Mouse (Mus musculus) cerebellum, adult 2 months (tissue): ENCODE measurements around the gene Gm19426. TPM values are rescaled to one million over a fixed set of nuclear protein-coding genes. Genes with fewer than 3 reads are reported as not detected.

Experiments
- DNase-seq, 2 experiments: peaks; one replicate each; pipeline ENCODE4 v3.0.0; 2021
- H3K27ac ChIP-seq: fragments of 200-500 bp; 2 replicates; pipeline ENCODE4 v1.5.1; 2012; ENCODE audit warnings: low read length, control low read depth, inconsistent platforms; ENCODE audit not compliant: insufficient read depth
- H3K27me3 ChIP-seq: fragments of 200-500 bp; 2 replicates; pipeline ENCODE4 v1.6.1; 2012; ENCODE audit warnings: inconsistent platforms, mild to moderate bottlenecking, low read length, moderate library complexity; ENCODE audit not compliant: control insufficient read depth, insufficient read depth
- H3K4me1 ChIP-seq: fragments of 200-500 bp; 2 replicates; pipeline ENCODE4 v1.6.1; 2011; ENCODE audit warnings: low read length; ENCODE audit not compliant: control insufficient read depth, insufficient read depth
- H3K4me3 ChIP-seq: fragments of 200-500 bp; replicated peaks from 2 replicates; pipeline ENCODE3; 2011; ENCODE audit warnings: mild to moderate bottlenecking, low read depth, low read length, control low read depth; ENCODE audit not compliant: insufficient read depth
- CTCF ChIP-seq: fragments of 200-500 bp; IDR thresholded peaks from 2 replicates; pipeline ENCODE4 v1.5.1; 2011; ENCODE audit warnings: low read depth, mild to moderate bottlenecking, control low read depth, low read length, moderate library complexity, borderline replicate concordance; ENCODE audit not compliant: insufficient read depth
- POLR2A ChIP-seq: fragments of 200-500 bp; IDR thresholded peaks from 2 replicates; pipeline ENCODE4 v1.6.1; 2011; ENCODE audit warnings: low read length, control low read depth, borderline replicate concordance; ENCODE audit not compliant: insufficient read depth
- WGBS: fragments of 180-500 bp; shearing (Covaris S2); methylation state at CpG from one replicate; pipeline ENCODE4 v1.1.7; 2018; 5-methylcytosine and 5-hydroxymethylcytosine counted together
- polyA plus RNA-seq: library from polyadenylated mRNA; depleted of rRNA; stranded (reverse); fragments of >200 nt; gene quantifications from 2 replicates; pipeline ENCODE4 v1.2.3, GENCODE M21; 2012; rRNA removed

The Gm19426 gene
- polyA plus RNA-seq, 1 experiment: 3.4 TPM

DNA sequence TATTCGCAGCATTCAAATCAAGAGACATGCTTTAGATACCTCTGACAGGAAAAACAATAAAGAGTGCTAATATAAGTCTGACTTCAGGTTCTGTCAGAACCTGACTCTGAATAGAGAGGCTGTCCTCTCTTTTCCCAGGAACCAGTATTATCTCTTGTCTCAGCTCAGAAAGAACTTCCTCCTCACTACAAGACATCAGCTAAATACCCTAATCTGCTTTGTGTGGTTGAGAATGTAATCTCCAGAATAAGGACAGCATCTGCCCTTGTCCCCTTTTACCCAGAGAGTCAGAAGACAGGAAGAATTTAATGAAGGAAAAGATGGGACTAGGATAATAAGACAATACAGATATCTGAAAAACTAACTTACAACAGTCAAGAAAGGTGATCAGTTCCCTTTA lies 40.0 kb downstream of the Gm19426 start:
- no peak overlapping the region for H3K4me3 ChIP-seq
- no peaks in the 10 kb centered on the region for H3K27me3 ChIP-seq
- H3K4me1 ChIP-seq: peaks cover 4% of the 10 kb centered on the region
- TF ChIP-seq POLR2A: no peak
- no peak for TF ChIP-seq CTCF
- H3K27ac ChIP-seq: no peak overlapping the region
- DNase-seq: no peak
- 96% methylated on average over 1 of the region's 1 CpGs for WGBS

DNA sequence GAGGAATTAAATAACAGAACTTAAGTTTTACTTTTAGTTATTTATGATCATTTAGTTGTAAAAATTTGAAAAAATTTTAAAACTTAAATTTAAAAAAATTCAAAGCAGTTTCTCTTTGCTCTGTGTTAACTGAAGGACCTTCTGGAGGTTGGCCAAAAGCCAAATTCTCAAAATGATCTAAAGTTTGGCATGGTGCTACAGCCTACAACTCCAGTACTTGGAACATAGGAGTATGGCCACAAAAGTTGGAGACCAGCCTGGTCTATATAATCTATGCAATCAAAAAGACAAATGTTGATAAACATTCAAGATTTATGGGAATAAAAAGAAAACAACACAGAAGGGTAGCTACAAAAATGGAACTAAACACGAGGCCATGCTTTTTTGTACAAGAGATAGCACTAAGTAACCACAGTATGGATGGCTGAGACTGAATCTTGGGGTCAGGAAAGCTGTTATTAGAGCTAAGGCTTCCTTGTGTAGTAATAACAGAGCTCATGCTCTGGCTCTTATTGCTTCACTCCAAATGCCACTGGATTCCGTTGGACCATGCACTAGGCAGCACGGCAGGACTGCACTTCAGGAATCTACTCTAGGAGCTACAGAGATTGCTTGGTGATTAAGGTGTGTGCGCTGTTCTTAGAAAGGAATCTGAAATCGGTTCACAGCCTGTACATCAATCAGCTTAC lies 48.3 kb downstream of the Gm19426 start:
- TF ChIP-seq CTCF: no peak
- H3K4me3 ChIP-seq: no peak overlapping the region
- H3K27ac ChIP-seq: no peak overlapping the region
- peaks cover 4% of the 10 kb centered on the region; the same call in 1 of the 2 replicates for H3K4me1 ChIP-seq
- 89% methylated on average over 5 of the region's 5 CpGs for WGBS
- DNase-seq: no peak
- no peaks in the 10 kb centered on the region for H3K27me3 ChIP-seq

Other genes with a start within 250 kb of the Gm19426 start
- 34.4 and 35.9 TPM in 2 replicates for gene Ctnnd1, start 92.9 kb downstream of the Gm19426 start, polyA plus RNA-seq
- not detected in 2 replicates for gene Btbd18, start 84.6 kb downstream of the Gm19426 start, polyA plus RNA-seq
- gene Selenoh, start 72.9 kb downstream of the Gm19426 start, polyA plus RNA-seq: 67.4 TPM in 2 replicates
- 0.13 TPM in 1 of 2 replicates, not detected in the other for gene Gm28635, start 65.6 kb downstream of the Gm19426 start, polyA plus RNA-seq
- gene Med19, start 65.3 kb downstream of the Gm19426 start, polyA plus RNA-seq: 30.6 and 31.0 TPM in 2 replicates
- 450 and 454 TPM in 2 replicates for gene Tmx2, start 64.5 kb downstream of the Gm19426 start, polyA plus RNA-seq
- gene Zdhhc5, start 28.5 kb downstream of the Gm19426 start, polyA plus RNA-seq: 37.4 and 38.4 TPM in 2 replicates
- gene Clp1, start 16.3 kb downstream of the Gm19426 start, polyA plus RNA-seq: 12.0 and 12.7 TPM in 2 replicates
- 164 and 171 TPM in 2 replicates for gene Ypel4, start 9.6 kb downstream of the Gm19426 start, polyA plus RNA-seq
- gene Serping1, start 31.8 kb upstream of the Gm19426 start, polyA plus RNA-seq: 19.6 and 22.6 TPM in 2 replicates
- 6.4 and 7.8 TPM in 2 replicates for gene Ube2l6, start 55.2 kb upstream of the Gm19426 start, polyA plus RNA-seq
- gene Smtnl1, start 79.0 kb upstream of the Gm19426 start, polyA plus RNA-seq: not detected in 2 replicates
- 83.3 and 88.4 TPM in 2 replicates for gene Timm10, start 83.3 kb upstream of the Gm19426 start, polyA plus RNA-seq
- 0.25 and 0.43 TPM in 2 replicates for gene Slc43a1, start 95.2 kb upstream of the Gm19426 start, polyA plus RNA-seq
- 1.2 and 1.7 TPM in 2 replicates for gene Rtn4rl2, start 143.1 kb upstream of the Gm19426 start, polyA plus RNA-seq
- gene Slc43a3, start 192.9 kb upstream of the Gm19426 start, polyA plus RNA-seq: 0.82 and 1.3 TPM in 2 replicates
- gene Prg2, start 236.8 kb upstream of the Gm19426 start, polyA plus RNA-seq: 0.14 and 0.23 TPM in 2 replicates
- not detected in 2 replicates for gene Prg3, start 244.6 kb upstream of the Gm19426 start, polyA plus RNA-seq